Mouse (Mus musculus) CD4-positive naive resting alpha-beta T cell, adult 57 days (primary cell): ENCODE measurements around the gene Opn4. TPM values are rescaled to one million over a fixed set of nuclear protein-coding genes. Genes with fewer than 3 reads are reported as not detected.

Experiments used
- total RNA-seq: library from RNA; stranded (reverse); gene quantifications from one replicate; pipeline ENCODE4 v1.2.4, GENCODE M21; 2023

Opn4 gene
- not detected for total RNA-seq

GRCm38 (mm10) chr14:34599941-34600340 lies at the start of gene Opn4:
Gene Opn4 (minus strand): TSS chr14:34600142.

GRCm38 (mm10) chr14:34588498-34588897 lies 11.4 kb downstream of the Opn4 start, which contains the start of gene Ldb3:
Gene Ldb3 (minus strand): TSS chr14:34588682.

Other genes with a start within 250 kb of the Opn4 start
- gene Fam25c, start 244.7 kb downstream of the Opn4 start, total RNA-seq, result not detected
- gene Sncg, start 225.4 kb downstream of the Opn4 start, total RNA-seq, result not detected
- 0.24 TPM for gene Mmrn2, start 224.7 kb downstream of the Opn4 start, total RNA-seq
- 1.8 TPM for gene Bmpr1a, start 96.8 kb downstream of the Opn4 start, total RNA-seq
- gene 9230112D13Rik, start 77.3 kb downstream of the Opn4 start, total RNA-seq, result not detected
- not detected for gene Ldb3, start 11.5 kb downstream of the Opn4 start, total RNA-seq
- gene Wapl, start 73.8 kb upstream of the Opn4 start, total RNA-seq, result 90.1 TPM
- gene Grid1, start 220.0 kb upstream of the Opn4 start, total RNA-seq, result not detected